Mouse (Mus musculus) thymus, adult 2 months (tissue): ENCODE results near the gene Ubtd1.

Source experiments
- CTCF ChIP-seq: fragments of 200-500 bp; IDR thresholded peaks from 2 replicates; pipeline ENCODE4 v1.5.1; 2012; ENCODE audit warnings: mild to moderate bottlenecking, control low read depth, low read length, moderate library complexity, borderline replicate concordance; ENCODE audit not compliant: control insufficient read depth, poor library complexity, insufficient read depth; ENCODE audit errors: extremely low read depth
- POLR2A ChIP-seq: fragments of 200-500 bp; IDR thresholded peaks from 2 replicates; pipeline ENCODE4 v1.6.1; 2012; ENCODE audit warnings: mild to moderate bottlenecking, low read length, control low read depth, moderate library complexity; ENCODE audit not compliant: control insufficient read depth, poor library complexity, insufficient read depth; ENCODE audit errors: extremely low read depth

- TF ChIP-seq POLR2A (no peak), CTCF (no peak)
These were observed 11.9 kb downstream of the Ubtd1 start for GRCm38 (mm10) chr19:41993484-41993883.
